Mouse (Mus musculus): ENCODE measurements around the gene Fes.

Gene Fes

GRCm38 (mm10) chr7:80387633-80388543 is at the start of gene Fes:
TSS of gene Fes (minus strand) at chr7:80387946.
- DNase-seq = no peak

DNA sequence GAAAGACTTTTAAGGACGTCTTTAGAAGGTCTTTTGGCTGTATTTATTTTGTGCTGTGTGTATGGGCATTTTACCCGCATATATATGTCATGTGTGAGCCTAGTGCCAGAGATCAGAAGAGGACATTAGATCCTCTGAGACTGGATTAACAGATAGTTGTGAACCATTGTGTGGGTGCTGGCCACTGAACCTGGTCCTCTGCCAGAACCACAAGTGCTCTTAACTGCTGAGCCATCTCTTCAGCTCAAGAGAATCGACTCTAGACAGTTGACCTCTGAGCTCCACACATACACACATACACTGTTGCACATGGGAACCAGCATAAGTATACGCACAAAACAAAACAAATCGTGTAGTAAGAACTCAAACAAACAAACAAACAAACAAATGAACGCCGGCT is 48.8 kb upstream of the Fes start:
- DNase-seq = no peak

DNA sequence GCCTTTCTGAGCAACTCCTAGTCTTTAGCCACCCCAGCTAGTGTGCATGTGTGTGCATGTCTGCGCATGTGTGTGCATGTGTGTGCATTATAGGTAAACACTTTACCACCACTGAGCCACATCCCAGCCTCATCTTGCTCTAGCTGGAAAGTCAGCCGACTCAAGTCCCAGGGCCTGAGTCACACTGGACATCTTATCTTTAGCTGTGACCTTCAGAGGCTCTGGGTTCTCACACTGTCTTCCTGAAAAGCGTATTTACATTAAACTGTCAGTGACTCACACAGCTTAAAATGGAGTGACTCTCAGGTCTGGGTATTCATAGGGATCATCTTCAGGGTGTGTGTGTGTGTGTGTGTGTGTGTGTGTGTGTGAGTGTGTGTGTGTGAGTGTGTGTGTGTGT is 47.8 kb upstream of the Fes start:
- no peak for DNase-seq

DNA sequence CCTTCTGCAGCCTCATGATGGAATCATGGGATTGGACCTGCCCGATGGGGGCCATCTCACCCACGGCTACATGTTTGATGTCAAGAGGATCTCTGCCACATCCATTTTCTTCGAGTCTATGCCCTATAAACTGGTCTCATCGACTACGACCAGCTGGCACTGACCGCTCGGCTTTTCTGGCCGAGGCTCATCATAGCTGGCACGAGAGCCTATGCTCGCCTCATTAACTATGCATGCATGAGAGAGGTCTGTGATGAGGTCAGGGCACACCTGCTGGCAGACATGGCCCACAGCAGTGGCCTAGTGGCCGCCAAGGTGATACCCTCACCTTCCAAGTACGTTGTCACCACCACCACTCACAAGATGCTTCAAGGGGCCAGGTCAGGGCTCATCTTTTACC is 41.9 kb upstream of the Fes start:
- DNase-seq = peak; percentile 49 to 54

- no peak for DNase-seq
Observed at GRCm38 (mm10) chr7:80427730-80428129, 40.0 kb upstream of the Fes start.

DNA sequence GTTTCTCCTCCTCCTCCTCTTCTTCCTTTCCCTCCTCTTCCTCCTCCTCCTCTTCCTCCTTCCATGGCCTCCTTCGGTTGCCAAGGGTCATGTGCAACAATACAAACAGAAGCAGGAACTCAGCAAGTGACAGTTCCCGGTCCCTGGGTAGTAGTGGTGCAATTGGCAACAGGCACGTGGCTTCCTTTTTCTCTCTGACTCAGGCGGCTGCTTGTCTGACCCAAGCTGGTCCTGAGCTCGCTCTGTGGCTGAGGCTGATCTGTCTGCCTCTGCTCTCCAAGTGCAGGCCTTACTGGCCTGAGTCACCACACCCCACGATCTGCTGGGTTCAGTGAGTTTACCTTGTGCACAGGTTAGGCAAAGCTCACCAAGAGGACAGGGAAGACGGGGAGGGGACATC is 38.6 kb upstream of the Fes start:
- no peak for DNase-seq

DNA sequence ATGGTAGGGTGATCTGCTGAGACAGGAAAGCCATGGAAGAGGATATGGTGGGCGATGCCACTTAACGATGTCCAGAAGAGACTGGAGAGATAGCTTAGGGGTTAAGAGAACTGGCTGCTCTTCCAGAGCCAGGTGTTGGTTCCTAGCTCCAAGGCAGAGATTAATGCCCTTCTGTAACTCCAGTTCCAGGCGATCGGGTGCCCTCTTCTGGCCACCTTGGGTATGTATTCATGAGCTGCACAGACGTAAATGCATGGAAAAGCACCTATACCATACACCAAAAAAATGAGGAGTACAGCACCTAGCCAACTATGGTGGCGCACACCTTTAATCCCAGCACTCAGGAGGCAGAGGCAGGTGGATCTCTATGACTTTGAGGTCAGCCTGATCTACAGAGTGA is 37.0 kb upstream of the Fes start:
- DNase-seq = no peak

- DNase-seq = peak; percentile 77 to 87
Observed at GRCm38 (mm10) chr7:80422759-80423480, 35.2 kb upstream of the Fes start.

DNA sequence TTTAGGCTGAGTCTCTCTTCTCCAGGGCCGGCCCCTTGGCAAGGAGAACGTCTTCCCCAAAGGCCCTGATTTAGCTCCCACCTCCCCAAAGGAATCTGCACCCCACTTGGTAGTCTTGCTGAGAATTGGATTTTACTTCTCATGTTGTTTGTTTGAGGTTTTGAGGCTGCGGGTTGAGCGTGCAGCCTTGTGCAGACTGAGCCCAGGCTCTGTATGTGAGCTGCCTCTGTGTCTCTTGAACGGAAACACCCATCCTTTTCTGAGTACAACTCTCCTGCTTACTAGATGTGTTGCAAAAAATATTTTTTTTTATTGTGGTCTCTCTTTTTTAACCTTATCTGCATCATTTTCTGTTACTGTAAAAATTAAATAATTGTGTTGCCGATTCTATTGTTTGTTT is 33.8 kb upstream of the Fes start:
- DNase-seq = no peak

- no peak for DNase-seq
Observed at GRCm38 (mm10) chr7:80420586-80420985, 32.8 kb upstream of the Fes start.

- no peak for DNase-seq
Observed at GRCm38 (mm10) chr7:80419278-80419677, 31.5 kb upstream of the Fes start.

DNA sequence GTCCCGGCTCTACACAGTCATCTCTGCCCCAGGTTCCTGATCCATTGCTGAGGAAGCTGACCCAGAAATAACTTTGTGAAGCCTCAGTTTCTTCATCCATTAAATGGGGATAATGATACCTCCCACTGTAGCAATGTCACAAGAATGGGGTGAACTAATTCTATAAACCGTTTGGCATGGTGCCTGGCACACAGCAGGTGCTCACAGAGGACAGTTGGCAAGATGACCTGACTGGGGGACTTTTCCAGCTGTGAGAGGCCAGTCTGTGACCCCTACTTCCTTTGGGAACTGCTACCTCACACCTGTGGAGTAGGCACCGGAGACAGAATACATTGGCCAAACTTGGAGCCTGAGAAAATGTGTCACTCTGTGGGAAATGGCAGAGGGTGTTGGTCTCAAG is 30.3 kb upstream of the Fes start:
- DNase-seq = no peak

DNA sequence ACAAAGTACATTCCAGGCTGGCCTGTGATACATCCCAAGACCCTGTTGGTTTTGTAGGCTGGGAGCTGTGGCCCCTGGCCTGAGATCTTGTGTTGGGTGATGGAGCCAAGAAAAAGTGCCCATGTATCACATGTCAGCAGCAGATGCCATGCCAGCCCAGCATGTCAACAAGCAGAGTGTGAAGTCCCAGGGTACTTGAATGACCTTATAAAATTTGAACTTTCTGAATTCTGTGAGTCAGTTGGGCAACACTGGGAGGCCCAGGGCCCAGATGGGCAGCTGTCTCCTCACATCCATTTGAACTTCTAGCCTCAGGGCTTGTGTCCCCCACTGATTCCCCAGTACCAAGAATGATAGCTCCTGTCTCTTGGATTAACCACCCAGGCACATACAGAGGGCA is 29.9 kb upstream of the Fes start:
- DNase-seq = no peak

DNA sequence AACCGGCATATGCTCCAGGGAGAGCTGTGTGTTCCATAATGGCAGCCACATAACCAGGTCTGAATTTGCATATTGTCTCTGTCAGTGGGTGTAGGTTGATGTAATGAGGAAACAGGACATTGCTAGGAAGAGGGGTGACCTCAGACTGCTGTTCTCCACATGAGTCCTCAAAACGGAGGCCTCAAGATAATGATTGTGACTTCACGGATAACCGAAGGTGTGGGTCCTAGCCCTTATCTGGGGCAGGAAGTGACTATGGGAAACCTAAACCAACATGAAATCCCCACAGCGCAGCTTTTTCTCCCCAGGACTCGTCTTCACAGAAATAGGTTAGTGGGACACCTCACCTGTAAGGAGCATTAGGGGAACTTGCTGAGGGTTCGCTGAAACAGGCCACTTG is 29.2 kb upstream of the Fes start:
- no peak for DNase-seq

DNA sequence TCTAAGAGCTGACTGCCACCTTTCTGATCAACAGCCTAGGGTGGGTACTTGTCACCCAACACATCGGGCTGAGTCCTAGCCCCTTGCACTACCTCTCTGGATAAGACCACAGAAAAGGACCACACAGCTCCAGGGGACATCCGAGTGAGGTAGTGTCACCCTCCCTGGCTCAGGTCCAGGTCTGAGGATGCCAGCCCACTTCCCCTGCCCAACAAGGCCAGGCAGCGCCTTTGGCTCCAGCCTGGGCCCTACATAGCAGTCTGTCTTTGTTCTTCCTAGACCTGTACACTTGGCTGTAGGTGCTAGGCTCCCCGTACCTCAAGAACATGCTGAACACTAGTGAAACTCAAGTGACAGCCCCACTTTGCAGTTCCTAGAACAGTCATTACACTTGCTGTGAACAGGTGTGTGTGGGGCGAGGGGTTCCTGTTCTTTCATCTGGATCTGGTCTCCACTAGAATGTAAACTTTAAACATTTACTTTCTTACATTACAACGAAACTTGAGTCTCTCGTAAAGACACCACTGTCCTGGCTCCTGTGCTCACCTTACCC is 26.6 kb upstream of the Fes start:
- no peak for DNase-seq

- DNase-seq = no peak
Observed at GRCm38 (mm10) chr7:80413512-80414302, 26.0 kb upstream of the Fes start.

DNA sequence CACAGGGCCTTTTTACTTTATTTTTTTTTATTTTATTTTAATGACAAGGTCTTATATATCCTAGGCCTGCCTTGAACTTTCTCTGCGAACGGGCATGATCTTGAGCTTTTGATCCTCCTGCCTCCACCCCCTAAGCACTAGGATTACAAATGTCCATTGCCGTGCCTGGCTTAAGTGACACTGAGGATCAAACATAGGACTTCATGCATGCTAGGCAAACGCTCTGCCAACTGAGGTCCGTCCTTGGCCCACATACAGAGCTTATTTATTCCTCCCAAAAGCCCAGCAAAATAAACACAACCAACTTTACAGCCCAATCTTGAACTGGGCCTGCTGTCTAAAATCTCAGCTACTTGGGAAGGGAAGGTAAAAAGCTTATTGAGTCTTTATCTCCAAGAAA is 25.0 kb upstream of the Fes start:
- DNase-seq = no peak

DNA sequence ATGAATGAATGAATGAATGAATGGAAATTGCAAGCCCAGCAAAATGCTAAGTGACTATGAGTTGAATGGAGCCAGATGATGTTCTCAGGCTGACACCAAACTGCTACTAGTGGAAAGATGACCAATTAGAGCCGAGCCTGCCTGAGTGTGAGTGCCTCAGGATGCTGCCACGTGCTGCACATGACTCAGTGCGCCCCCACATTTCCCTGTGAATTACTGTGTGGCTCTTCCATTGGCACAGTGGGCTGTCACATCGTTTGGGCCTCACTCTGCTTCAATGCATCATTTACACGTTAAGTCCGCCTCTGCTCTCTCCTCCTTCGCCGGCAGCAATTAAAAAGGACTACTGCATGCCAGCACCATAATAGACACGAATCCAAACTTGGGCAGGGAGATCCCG is 24.5 kb upstream of the Fes start:
- DNase-seq = no peak

DNA sequence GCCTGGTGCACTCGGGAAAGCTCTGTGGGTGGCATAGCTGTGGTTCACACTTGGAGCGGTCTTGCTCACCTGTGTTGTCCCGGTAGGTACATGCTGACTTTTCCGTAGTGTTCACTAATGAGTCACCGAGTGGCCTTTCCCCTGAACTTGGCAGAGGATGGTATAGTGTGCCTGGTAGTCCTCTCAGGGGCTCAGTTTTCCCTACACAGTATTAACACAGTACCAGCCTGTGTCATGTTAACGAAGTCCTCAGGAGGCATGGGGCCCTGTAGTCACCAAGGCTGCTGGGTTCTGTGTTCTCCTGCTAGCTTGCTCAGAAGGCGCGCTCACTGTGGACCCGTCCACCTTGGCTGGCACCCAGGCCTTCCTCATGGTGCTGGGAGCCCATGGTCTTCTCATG is 22.6 kb upstream of the Fes start:
- DNase-seq = no peak

DNA sequence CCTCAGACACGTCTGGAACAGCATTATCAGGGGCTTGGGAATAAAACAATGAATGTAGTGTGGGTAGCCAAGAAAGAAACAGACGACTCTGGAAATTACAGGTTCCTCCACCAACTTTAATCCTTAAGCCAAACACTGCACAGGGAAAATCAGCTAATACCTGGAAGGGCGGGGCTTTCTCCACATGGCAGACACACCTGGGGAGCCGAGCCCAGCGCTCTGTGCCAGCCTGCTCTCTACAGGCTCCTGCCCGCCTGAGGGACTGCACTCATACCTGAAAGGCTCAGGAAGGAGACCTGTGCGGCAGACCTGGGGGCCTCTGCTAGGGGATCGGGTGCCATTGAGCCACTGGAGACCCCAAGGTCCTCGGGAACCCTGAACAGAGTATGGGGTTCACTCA is 20.0 kb upstream of the Fes start:
- DNase-seq = no peak

GRCm38 (mm10) chr7:80406186-80406585 is 18.4 kb upstream of the Fes start:
- no peak for DNase-seq

- DNase-seq = no peak
Observed at GRCm38 (mm10) chr7:80405188-80405695, 17.5 kb upstream of the Fes start, which contains the start of gene Furin. TSS of gene Furin (minus strand) at chr7:80405436.
